Mouse (Mus musculus) heart, adult 2 months (tissue): ENCODE measurements around the gene Pitx2.

Experiments used
- CTCF ChIP-seq: fragments of 200-600 bp; IDR thresholded peaks from 2 replicates; pipeline ENCODE4 v1.8.1; 2022; ENCODE audit warnings: antibody characterized with exemption, mild to moderate bottlenecking, moderate library complexity
- EP300 ChIP-seq: fragments of 200-500 bp; IDR thresholded peaks from 2 replicates; pipeline ENCODE4 v1.6.1; 2011; ENCODE audit warnings: low read depth, low read length, control low read depth; ENCODE audit not compliant: insufficient read depth
- POLR2A ChIP-seq: fragments of 200-500 bp; IDR thresholded peaks from 2 replicates; pipeline ENCODE4 v1.6.1; 2011; ENCODE audit warnings: mild to moderate bottlenecking, low read depth, low read length, control low read depth; ENCODE audit not compliant: insufficient read depth

GRCm38 (mm10) chr3:129170416-129170815 is 29.3 kb upstream of the Pitx2 start:
- TF ChIP-seq CTCF = no peak
- TF ChIP-seq EP300 = no peak
- TF ChIP-seq POLR2A = no peak
